Mouse (Mus musculus): Measurements from ENCODE around the gene Cdkl4. TPM values are rescaled to one million over a fixed set of nuclear protein-coding genes. Genes with fewer than 3 reads are reported as not detected.

Gene Cdkl4
- total and polyA plus RNA-seq, 3 experiments: 0.14 to 0.17 (median 0.15) TPM

- no peak for DNase-seq
Observed at GRCm38 (mm10) chr17:80517244-80517643, 60.4 kb downstream of the Cdkl4 start.

- peak; percentile 26 for DNase-seq
Observed at GRCm38 (mm10) chr17:80515956-80516355, 61.7 kb downstream of the Cdkl4 start.

GRCm38 (mm10) chr17:80515513-80515912 lies 62.1 kb downstream of the Cdkl4 start:
- DNase-seq: no peak

- DNase-seq: no peak
Observed at GRCm38 (mm10) chr17:80513766-80514165, 63.8 kb downstream of the Cdkl4 start.

GRCm38 (mm10) chr17:80510459-80510855 lies 67.2 kb downstream of the Cdkl4 start:
- no peak for DNase-seq

- no peak for DNase-seq
Observed at GRCm38 (mm10) chr17:80509494-80510458, 67.8 kb downstream of the Cdkl4 start.

- DNase-seq: no peak
Observed at GRCm38 (mm10) chr17:80505766-80506165, 71.8 kb downstream of the Cdkl4 start.

GRCm38 (mm10) chr17:80505342-80505741 lies 72.3 kb downstream of the Cdkl4 start:
- DNase-seq: no peak

- no peak for DNase-seq
Observed at GRCm38 (mm10) chr17:80501805-80502172, 75.8 kb downstream of the Cdkl4 start.

GRCm38 (mm10) chr17:80501037-80501804 lies 76.4 kb downstream of the Cdkl4 start:
- DNase-seq: peak; percentile 31

GRCm38 (mm10) chr17:80500025-80500424 lies 77.6 kb downstream of the Cdkl4 start:
- DNase-seq: no peak

- DNase-seq: no peak
Observed at GRCm38 (mm10) chr17:80498600-80499268, 78.9 kb downstream of the Cdkl4 start.

GRCm38 (mm10) chr17:80497183-80497601 lies 80.4 kb downstream of the Cdkl4 start:
- no peak for DNase-seq

GRCm38 (mm10) chr17:80496607-80497170 lies 80.9 kb downstream of the Cdkl4 start:
- DNase-seq: no peak

- DNase-seq: no peak
Observed at GRCm38 (mm10) chr17:80496185-80496584, 81.4 kb downstream of the Cdkl4 start.

GRCm38 (mm10) chr17:80493891-80494290 lies 83.7 kb downstream of the Cdkl4 start:
- DNase-seq: no peak

GRCm38 (mm10) chr17:80492811-80493210 lies 84.8 kb downstream of the Cdkl4 start:
- DNase-seq: no peak

GRCm38 (mm10) chr17:80492274-80492673 lies 85.3 kb downstream of the Cdkl4 start:
- DNase-seq: peak; percentile 73

GRCm38 (mm10) chr17:80490166-80490565 lies 87.4 kb downstream of the Cdkl4 start:
- no peak for DNase-seq

- no peak for DNase-seq
Observed at GRCm38 (mm10) chr17:80488918-80489317, 88.7 kb downstream of the Cdkl4 start.

- no peak for DNase-seq
Observed at GRCm38 (mm10) chr17:80485160-80485559, 92.5 kb downstream of the Cdkl4 start.

GRCm38 (mm10) chr17:80480855-80481224 lies 96.8 kb downstream of the Cdkl4 start:
- no peak for DNase-seq

Measured in adrenal gland, adult 2 months (tissue).